Mouse (Mus musculus): ENCODE results near the gene Zbtb39. TPM values are rescaled to one million over a fixed set of nuclear protein-coding genes. Genes with fewer than 3 reads are reported as not detected.

Gene Zbtb39
- 3.9 TPM in 2 replicates for polyA plus RNA-seq (2015; fragmentation: Nextera tagmentation; extraction: Ambion mirVana)

GRCm38 (mm10) chr10:127739083-127739660 lies at the start of gene Zbtb39:
Zbtb39 (plus strand) TSS chr10:127739538.
- H3K9me3 ChIP-seq (replicated peaks): no peaks in the 10 kb centered on the region
- peaks cover 29% of the 10 kb centered on the region for H3K36me3 ChIP-seq
- WGBS: under 1% methylated on average over 42 of the region's 61 CpGs
- H3K27ac ChIP-seq: peak within 1 kb of the TSS; percentile 91
- peak within 1 kb of the TSS; percentile 95 for H3K4me3 ChIP-seq (replicated peaks)
- no peaks in the 10 kb centered on the region for H3K27me3 ChIP-seq
- peak within 1 kb of the TSS; percentile 99 for H3K9ac ChIP-seq
- peak within 1 kb of the TSS; percentile 66 for H3K4me2 ChIP-seq
- H3K4me1 ChIP-seq: peaks cover 38% of the 10 kb centered on the region
- ATAC-seq (replicated peaks; ENCODE audit: low FRiP score): peak; percentile 82

- H3K4me1 ChIP-seq: no peaks in the 10 kb centered on the region
- no peaks in the 10 kb centered on the region for H3K9me3 ChIP-seq (replicated peaks)
- H3K27me3 ChIP-seq: no peaks in the 10 kb centered on the region
- ATAC-seq (replicated peaks; ENCODE audit: low FRiP score): no peak
- H3K4me2 ChIP-seq: no peak overlapping the region
- no peak overlapping the region for H3K4me3 ChIP-seq (replicated peaks)
- peaks cover 63% of the 10 kb centered on the region for H3K36me3 ChIP-seq
- WGBS: 30% methylated on average over 1 of the region's 1 CpGs
- no peak overlapping the region for H3K9ac ChIP-seq
- H3K27ac ChIP-seq: no peak overlapping the region
These were observed 48.3 kb upstream of the Zbtb39 start for GRCm38 (mm10) chr10:127691053-127691452.

DNA sequence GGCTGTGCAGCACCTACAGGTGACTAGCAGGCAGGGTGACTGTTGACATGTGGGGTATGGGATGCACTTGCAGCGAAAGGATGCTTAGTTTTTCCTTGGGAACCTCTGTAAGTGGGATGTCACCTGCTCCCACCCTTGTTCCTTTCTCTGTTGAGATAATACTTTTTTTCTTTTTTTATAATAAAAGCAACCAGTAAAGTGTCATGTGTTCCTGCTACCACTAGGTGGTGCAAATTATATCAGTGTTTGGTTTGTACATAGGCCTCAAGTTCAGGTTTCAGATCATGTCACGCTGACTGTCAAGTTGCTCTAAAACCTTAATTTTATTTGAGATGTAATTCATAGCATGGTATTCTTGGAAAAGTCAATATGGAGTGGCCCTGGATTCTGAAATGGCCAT lies 44.7 kb upstream of the Zbtb39 start:
- H3K27me3 ChIP-seq: no peaks in the 10 kb centered on the region
- H3K4me1 ChIP-seq: no peaks in the 10 kb centered on the region
- peaks cover 87% of the 10 kb centered on the region for H3K36me3 ChIP-seq
- H3K9me3 ChIP-seq (replicated peaks): no peaks in the 10 kb centered on the region
- WGBS: 51% methylated on average over 2 of the region's 2 CpGs
- H3K4me3 ChIP-seq (replicated peaks): no peak overlapping the region
- no peak overlapping the region for H3K27ac ChIP-seq
- no peak; the same call in 1 of the 2 replicates for ATAC-seq (replicated peaks; ENCODE audit: low FRiP score)
- no peak overlapping the region for H3K9ac ChIP-seq
- no peak overlapping the region for H3K4me2 ChIP-seq

DNA sequence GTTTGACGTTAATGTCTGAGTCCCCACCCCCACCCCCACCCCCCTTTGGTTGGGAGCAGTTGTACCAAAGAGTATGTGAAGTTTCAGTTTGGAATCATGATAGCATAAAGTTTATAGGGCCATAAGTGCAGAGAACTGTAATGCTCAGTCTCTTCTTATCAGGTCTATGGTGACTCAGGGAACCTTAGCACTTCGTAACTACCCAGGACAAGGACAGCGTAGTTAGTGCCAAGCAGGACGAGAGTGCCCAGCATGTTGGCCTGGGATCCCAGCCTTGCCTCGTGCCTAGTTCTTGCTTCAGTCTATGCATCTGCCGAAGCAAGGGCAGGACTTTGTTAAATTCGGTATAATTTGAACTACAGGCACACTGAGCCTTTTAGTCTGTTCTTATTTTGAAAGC lies 43.6 kb upstream of the Zbtb39 start:
- Histone ChIP-seq H3K36me3 (peaks cover 79% of the 10 kb centered on the region), H3K27me3 (no peaks in the 10 kb centered on the region), H3K27ac (no peak overlapping the region), H3K4me1 (no peaks in the 10 kb centered on the region), H3K9ac (no peak overlapping the region), H3K9me3 (replicated peaks) (no peaks in the 10 kb centered on the region), H3K4me2 (no peak overlapping the region), H3K4me3 (replicated peaks) (no peak overlapping the region)
- WGBS: 94% methylated on average over 7 of the region's 7 CpGs
- no peak for ATAC-seq (replicated peaks; ENCODE audit: low FRiP score)

DNA sequence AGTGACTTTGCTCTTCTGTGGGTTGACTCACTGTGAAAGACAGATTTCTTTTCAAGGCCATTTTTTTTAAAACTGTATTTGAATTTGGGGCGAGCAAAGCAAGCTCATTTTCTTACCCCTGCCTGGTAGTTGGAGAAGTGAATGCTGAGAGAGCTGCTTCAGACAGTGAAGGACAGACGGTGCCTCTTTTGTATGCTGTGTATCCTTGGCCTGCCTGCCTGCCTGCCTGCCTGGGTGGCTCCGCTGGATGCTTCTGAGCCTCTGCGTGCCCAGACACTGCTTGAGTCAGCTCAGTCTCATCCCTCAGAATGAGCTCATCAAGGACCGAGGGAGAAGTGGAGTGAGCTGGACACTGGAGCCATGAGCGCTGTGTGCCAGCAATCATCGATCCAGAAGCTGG lies 40.4 kb upstream of the Zbtb39 start:
- Histone ChIP-seq H3K27ac (no peak overlapping the region), H3K4me1 (no peaks in the 10 kb centered on the region), H3K4me2 (no peak overlapping the region), H3K36me3 (peaks cover 54% of the 10 kb centered on the region), H3K9ac (no peak overlapping the region), H3K9me3 (replicated peaks) (no peaks in the 10 kb centered on the region), H3K27me3 (no peaks in the 10 kb centered on the region), H3K4me3 (replicated peaks) (no peak overlapping the region)
- no peak for ATAC-seq (replicated peaks; ENCODE audit: low FRiP score)
- 88% methylated on average over 7 of the region's 7 CpGs for WGBS

GRCm38 (mm10) chr10:127703299-127703698 lies 36.0 kb upstream of the Zbtb39 start:
- ATAC-seq (replicated peaks; ENCODE audit: low FRiP score): no peak
- Histone ChIP-seq H3K27me3 (no peaks in the 10 kb centered on the region), H3K4me2 (no peak overlapping the region), H3K4me1 (peaks cover 4% of the 10 kb centered on the region; the same call in 1 of the 2 replicates), H3K27ac (no peak overlapping the region), H3K9me3 (replicated peaks) (no peaks in the 10 kb centered on the region), H3K9ac (no peak overlapping the region), H3K4me3 (replicated peaks) (no peak overlapping the region), H3K36me3 (peaks cover 15% of the 10 kb centered on the region)
- WGBS: 39% methylated on average over 4 of the region's 4 CpGs

DNA sequence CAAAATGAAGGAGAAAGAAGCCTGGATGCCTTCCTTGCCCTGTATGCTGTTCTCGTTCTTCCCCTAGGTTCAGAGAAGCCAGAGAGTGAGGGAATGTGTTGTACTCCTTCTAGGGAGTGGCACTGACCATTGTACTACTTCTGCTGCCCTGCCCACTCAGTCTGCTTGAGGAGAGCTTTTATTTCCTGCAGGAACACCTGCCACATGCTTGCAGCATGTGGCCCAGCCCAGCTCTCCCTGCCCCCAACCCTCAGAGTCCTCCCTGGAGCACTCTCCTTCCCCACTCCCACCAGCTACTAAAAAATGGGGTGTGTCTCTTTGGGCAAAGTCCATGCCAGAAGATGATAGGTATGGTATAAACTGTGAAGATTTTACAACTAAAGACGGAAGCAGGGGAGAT lies 35.0 kb upstream of the Zbtb39 start:
- WGBS: 62% methylated on average over 2 of the region's 2 CpGs
- H3K27ac ChIP-seq: no peak overlapping the region
- no peak for ATAC-seq (replicated peaks; ENCODE audit: low FRiP score)

DNA sequence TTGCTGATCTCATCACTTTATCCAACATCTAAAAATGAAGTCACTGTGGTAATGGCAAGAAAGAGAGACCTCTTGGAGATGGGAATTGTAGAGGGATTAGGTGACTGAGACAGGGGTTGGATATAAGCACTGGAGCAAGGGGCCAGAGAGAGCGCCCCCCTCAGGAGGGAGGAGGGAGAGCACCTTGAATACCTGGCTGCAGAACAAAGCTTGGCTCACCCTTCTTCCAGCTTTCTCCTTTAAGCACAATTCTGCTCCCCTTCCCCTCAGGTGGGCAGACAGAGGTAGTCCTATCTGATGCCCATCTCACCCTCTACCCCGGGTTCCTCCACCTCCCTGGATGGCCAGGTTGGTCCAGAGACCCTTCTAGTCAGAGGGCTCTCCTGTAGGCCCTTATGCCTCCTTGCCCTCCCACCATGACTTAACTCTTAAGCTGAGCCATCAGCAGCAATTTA lies 34.5 kb upstream of the Zbtb39 start, which contains the start of gene Myo1a:
TSS of gene Myo1a (plus strand) at position 405 of the 455 bp plus-strand sequence.
- Histone ChIP-seq H3K9ac (no peak within 1 kb of the TSS), H3K4me3 (replicated peaks) (no peak within 1 kb of the TSS), H3K27me3 (no peaks in the 10 kb centered on the region), H3K4me1 (peaks cover 4% of the 10 kb centered on the region; the same call in 1 of the 2 replicates), H3K4me2 (no peak within 1 kb of the TSS), H3K36me3 (peaks cover under 1% of the 10 kb centered on the region; the same call in 1 of the 2 replicates), H3K27ac (no peak within 1 kb of the TSS), H3K9me3 (replicated peaks) (no peaks in the 10 kb centered on the region)
- WGBS: 72% methylated on average over 2 of the region's 2 CpGs
- no peak for ATAC-seq (replicated peaks; ENCODE audit: low FRiP score)

More for the DNA sequence above, 35.0 kb upstream of the Zbtb39 start:
- Histone ChIP-seq H3K4me1 (peaks cover 4% of the 10 kb centered on the region; the same call in 1 of the 2 replicates), H3K4me2 (no peak overlapping the region), H3K9me3 (replicated peaks) (no peaks in the 10 kb centered on the region), H3K27me3 (no peaks in the 10 kb centered on the region), H3K36me3 (peaks cover 5% of the 10 kb centered on the region), H3K9ac (no peak overlapping the region), H3K4me3 (replicated peaks) (no peak overlapping the region)

DNA sequence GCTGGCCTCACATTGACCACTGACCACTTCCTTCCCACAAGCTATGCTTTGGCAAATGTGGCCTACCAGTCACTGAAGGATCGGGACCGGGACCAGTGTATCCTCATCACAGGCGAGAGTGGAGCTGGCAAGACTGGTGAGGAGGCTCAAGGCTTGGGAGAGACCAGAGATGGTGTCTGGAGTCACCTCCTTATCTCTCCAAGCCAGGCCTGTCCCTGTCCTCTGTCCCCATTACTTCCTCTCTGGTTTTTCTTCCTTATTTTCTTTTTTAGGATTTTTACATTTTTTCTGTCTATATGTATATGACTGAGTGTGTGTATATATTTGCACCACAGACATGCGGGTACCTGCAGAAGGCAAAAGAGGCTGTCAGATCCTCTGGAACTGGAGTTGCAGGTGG lies 33.6 kb upstream of the Zbtb39 start:
- Histone ChIP-seq H3K9me3 (replicated peaks) (no peaks in the 10 kb centered on the region), H3K9ac (no peak overlapping the region), H3K4me1 (peaks cover 14% of the 10 kb centered on the region), H3K4me3 (replicated peaks) (no peak overlapping the region), H3K27ac (no peak overlapping the region), H3K4me2 (no peak overlapping the region), H3K27me3 (no peaks in the 10 kb centered on the region), H3K36me3 (no peaks in the 10 kb centered on the region)
- ATAC-seq (replicated peaks; ENCODE audit: low FRiP score): no peak
- 90% methylated on average over 4 of the region's 4 CpGs for WGBS

GRCm38 (mm10) chr10:127707721-127708120 lies 31.6 kb upstream of the Zbtb39 start:
- Histone ChIP-seq H3K9me3 (replicated peaks) (no peaks in the 10 kb centered on the region), H3K4me2 (no peak overlapping the region), H3K4me1 (peaks cover 19% of the 10 kb centered on the region), H3K4me3 (replicated peaks) (no peak overlapping the region), H3K9ac (no peak overlapping the region), H3K27me3 (no peaks in the 10 kb centered on the region), H3K36me3 (no peaks in the 10 kb centered on the region), H3K27ac (no peak overlapping the region)
- WGBS: 75% methylated on average over 7 of the region's 7 CpGs
- ATAC-seq (replicated peaks; ENCODE audit: low FRiP score): no peak

DNA sequence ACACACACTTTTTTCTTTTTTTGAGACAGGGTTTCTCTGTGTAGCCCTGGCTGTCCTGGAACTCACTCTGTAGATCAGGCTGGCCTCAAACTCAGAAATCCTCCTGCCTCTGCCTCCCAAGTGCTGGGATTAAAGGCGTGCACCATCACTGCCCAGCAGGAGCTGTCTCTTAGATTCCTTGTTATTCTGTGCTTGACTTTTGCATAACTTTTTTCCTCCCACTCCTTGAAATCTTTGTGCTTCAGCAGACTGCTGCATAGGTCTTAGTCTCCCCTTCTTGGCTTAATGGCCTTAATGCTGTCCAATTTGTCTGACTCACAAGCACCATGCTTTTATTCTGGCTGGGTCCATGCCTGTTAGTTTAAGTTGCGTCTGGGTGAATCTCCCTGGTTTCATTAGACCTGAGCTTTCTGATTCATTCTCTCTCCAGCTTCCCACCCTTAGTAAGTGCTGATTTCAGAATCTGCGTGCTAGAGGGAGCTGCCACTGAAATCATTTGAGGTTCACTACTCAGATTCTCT lies 30.4 kb upstream of the Zbtb39 start:
- no peak overlapping the region for H3K9ac ChIP-seq
- H3K9me3 ChIP-seq (replicated peaks): no peaks in the 10 kb centered on the region
- H3K27me3 ChIP-seq: no peaks in the 10 kb centered on the region
- no peak for ATAC-seq (replicated peaks; ENCODE audit: low FRiP score)
- H3K27ac ChIP-seq: no peak overlapping the region
- peaks cover 19% of the 10 kb centered on the region for H3K4me1 ChIP-seq
- no peak overlapping the region for H3K4me2 ChIP-seq
- 84% methylated on average over 3 of the region's 3 CpGs for WGBS
- H3K4me3 ChIP-seq (replicated peaks): no peak overlapping the region
- no peaks in the 10 kb centered on the region for H3K36me3 ChIP-seq

- H3K36me3 ChIP-seq: no peaks in the 10 kb centered on the region
- peak; percentile 24; the same call in 1 of the 2 replicates for ATAC-seq (replicated peaks; ENCODE audit: low FRiP score)
- no peak overlapping the region for H3K27ac ChIP-seq
- no peaks in the 10 kb centered on the region for H3K27me3 ChIP-seq
- H3K4me3 ChIP-seq (replicated peaks): no peak overlapping the region
- H3K9ac ChIP-seq: no peak overlapping the region
- no peak overlapping the region for H3K4me2 ChIP-seq
- 51% methylated on average over 13 of the region's 13 CpGs for WGBS
- H3K4me1 ChIP-seq: peaks cover 19% of the 10 kb centered on the region
- H3K9me3 ChIP-seq (replicated peaks): no peaks in the 10 kb centered on the region
These were observed 29.0 kb upstream of the Zbtb39 start for GRCm38 (mm10) chr10:127710331-127710730.
